Mouse (Mus musculus) myocyte (in vitro differentiated cells): Measurements from ENCODE around the gene Wdr27. TPM values are rescaled to one million over a fixed set of nuclear protein-coding genes. Genes with fewer than 3 reads are reported as not detected.
"Not testable (repeated sequence)": the region's sequence is repeated elsewhere in the genome, so short reads cannot be mapped to it uniquely, and the experiment has no call there.

Experiments used
- H3K27me3 ChIP-seq: one replicate; pipeline ENCODE4 v1.6.1; 2011; ENCODE audit not compliant: control insufficient read depth, insufficient read depth, insufficient read length
- H3K36me3 ChIP-seq: one replicate; pipeline ENCODE4 v1.6.1; 2011; ENCODE audit not compliant: control insufficient read depth, insufficient read depth
- H3K4me2 ChIP-seq: one replicate; pipeline ENCODE4 v1.6.1; 2011; ENCODE audit warnings: low read depth, control low read depth
- H3K4me3 ChIP-seq: one replicate; pipeline ENCODE4 v1.5.1; 2011; ENCODE audit warnings: mild to moderate bottlenecking, control low read depth, moderate library complexity
- H3K79me2 ChIP-seq: one replicate; pipeline ENCODE4 v1.6.1; 2011; ENCODE audit not compliant: control insufficient read depth, insufficient read depth
- H3ac ChIP-seq: one replicate; pipeline ENCODE4 v1.6.1; 2011; ENCODE audit not compliant: control insufficient read depth, insufficient read length
- CEBPB ChIP-seq: IDR thresholded peaks from 2 replicates; pipeline ENCODE4 v1.6.1; 2011; ENCODE audit warnings: mild to moderate bottlenecking, moderate library complexity; ENCODE audit not compliant: poor library complexity, insufficient read depth, severe bottlenecking
- E2F4 ChIP-seq: IDR thresholded peaks from one replicate; pipeline ENCODE4 v1.6.1; 2011; ENCODE audit warnings: mild to moderate bottlenecking, control low read depth, moderate library complexity; ENCODE audit not compliant: insufficient read depth
- MAX ChIP-seq: IDR thresholded peaks from one replicate; pipeline ENCODE4 v1.6.1; 2011; ENCODE audit warnings: low read depth, mild to moderate bottlenecking, control low read depth
- MYOD1 ChIP-seq, 3 experiments: IDR thresholded peaks; one replicate each; pipeline ENCODE4 v1.6.1; 2011; ENCODE audit warnings: control low read depth in 2 of 3, low read depth in 2 of 3, mild to moderate bottlenecking in 2 of 3, moderate library complexity in 1 of 3; ENCODE audit not compliant: insufficient read length in 2 of 3, control insufficient read depth in 1 of 3
- MYOG ChIP-seq, 3 experiments: IDR thresholded peaks; one replicate each; pipeline ENCODE4 v1.6.1; 2011; ENCODE audit warnings: control low read depth in 2 of 3, low read depth in 2 of 3, mild to moderate bottlenecking in 2 of 3; ENCODE audit not compliant: insufficient read length in 2 of 3, control insufficient read depth in 1 of 3, insufficient read depth in 1 of 3
- POLR2A ChIP-seq: IDR thresholded peaks from one replicate; pipeline ENCODE4 v1.6.1; 2011; ENCODE audit warnings: low read depth, mild to moderate bottlenecking, control low read depth, moderate library complexity; ENCODE audit not compliant: insufficient read length
- POLR2AphosphoS2 ChIP-seq: IDR thresholded peaks from one replicate; pipeline ENCODE4 v1.6.1; 2011; ENCODE audit warnings: low read depth, control low read depth; ENCODE audit not compliant: insufficient read length
- REST ChIP-seq: IDR thresholded peaks from one replicate; pipeline ENCODE4 v1.6.1; 2011; ENCODE audit warnings: mild to moderate bottlenecking, control low read depth, moderate library complexity; ENCODE audit not compliant: insufficient read depth, insufficient read length
- SRF ChIP-seq: IDR thresholded peaks from one replicate; pipeline ENCODE4 v1.6.1; 2011; ENCODE audit warnings: low read depth; ENCODE audit not compliant: control insufficient read depth, insufficient read length
- TCF12 ChIP-seq: IDR thresholded peaks from one replicate; pipeline ENCODE4 v1.6.1; 2011; ENCODE audit warnings: mild to moderate bottlenecking, control low read depth; ENCODE audit not compliant: poor library complexity, insufficient read depth, severe bottlenecking
- TCF3 ChIP-seq: IDR thresholded peaks from one replicate; pipeline ENCODE4 v1.6.1; 2011; ENCODE audit warnings: low read depth, control low read depth; ENCODE audit not compliant: insufficient read length
- USF1 ChIP-seq: IDR thresholded peaks from one replicate; pipeline ENCODE4 v1.6.1; 2011; ENCODE audit warnings: low read depth, mild to moderate bottlenecking, control low read depth, moderate library complexity
- polyA plus RNA-seq: library from polyadenylated mRNA; unstranded; fragments of >200 nt; fragmentation: generic; extraction: Trizol; gene quantifications from one replicate; pipeline ENCODE4 v1.2.1, GENCODE M21; 2012; ENCODE audit warnings: missing spikeins

The Wdr27 gene
- polyA plus RNA-seq, 1 experiment = 8.0 TPM

DNA sequence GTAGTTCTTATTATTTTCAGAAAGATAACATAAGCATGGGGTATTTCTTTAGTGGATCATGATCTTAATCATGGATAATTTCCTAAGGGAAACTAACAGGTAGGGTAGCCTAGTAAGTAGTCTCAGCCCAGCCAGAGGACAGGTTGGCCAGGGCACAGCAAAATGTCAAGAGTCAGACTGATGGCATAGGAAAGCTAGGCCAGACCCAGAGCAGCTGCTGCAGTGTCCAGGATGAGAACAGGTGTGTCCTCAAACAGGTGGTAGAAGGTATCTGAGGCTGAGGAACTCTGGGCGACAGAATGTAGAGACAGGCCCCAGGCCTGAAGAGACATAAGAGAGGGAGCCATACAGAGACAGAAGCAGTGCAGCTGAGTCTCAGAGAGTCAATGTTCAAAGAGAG lies 44.0 kb downstream of the Wdr27 start:
- Histone ChIP-seq H3K4me3 (no peak overlapping the region), H3K79me2 (no peaks in the 10 kb centered on the region), H3K4me2 (no peak overlapping the region), H3ac (no peak overlapping the region), H3K36me3 (no peaks in the 10 kb centered on the region), H3K27me3 (no peaks in the 10 kb centered on the region)
- TF ChIP-seq MYOG (IDR thresholded peaks at IDR 0.05; ENCODE audit: control insufficient read depth in 1 of 3, insufficient read depth in 1 of 3, insufficient read length in 2 of 3, low read depth in 2 of 3) = peak in 2 of 3 experiments; percentile 14 to 47
- TF ChIP-seq MYOD1 (IDR thresholded peaks at IDR 0.05; ENCODE audit: control insufficient read depth in 1 of 3, insufficient read length in 2 of 3, low read depth in 2 of 3) = peak in 1 of 3 experiments; percentile 59
- TF ChIP-seq REST = no peak

GRCm38 (mm10) chr17:14895058-14895457 lies 47.9 kb downstream of the Wdr27 start:
- H3K36me3 ChIP-seq, H3K4me2 ChIP-seq, H3ac ChIP-seq, H3K27me3 ChIP-seq, H3K79me2 ChIP-seq, H3K4me3 ChIP-seq: not testable (repeated sequence)

GRCm38 (mm10) chr17:14886933-14887332 lies 56.0 kb downstream of the Wdr27 start:
- Histone ChIP-seq H3K27me3 (no peaks in the 10 kb centered on the region), H3K79me2 (no peaks in the 10 kb centered on the region), H3K4me2 (no peak overlapping the region), H3ac (no peak overlapping the region), H3K4me3 (no peak overlapping the region), H3K36me3 (no peaks in the 10 kb centered on the region)
- TF ChIP-seq POLR2AphosphoS2 (no peak), MYOG (IDR thresholded peaks at IDR 0.05; ENCODE audit: control insufficient read depth in 1 of 3, insufficient read depth in 1 of 3, insufficient read length in 2 of 3, low read depth in 2 of 3) (no peak), TCF12 (no peak), MYOD1 (IDR thresholded peaks at IDR 0.05; ENCODE audit: control insufficient read depth in 1 of 3, insufficient read length in 2 of 3, low read depth in 2 of 3) (peak in 2 of 3 experiments; percentile 39 to 54), POLR2A (no peak), USF1 (no peak), REST (no peak)

DNA sequence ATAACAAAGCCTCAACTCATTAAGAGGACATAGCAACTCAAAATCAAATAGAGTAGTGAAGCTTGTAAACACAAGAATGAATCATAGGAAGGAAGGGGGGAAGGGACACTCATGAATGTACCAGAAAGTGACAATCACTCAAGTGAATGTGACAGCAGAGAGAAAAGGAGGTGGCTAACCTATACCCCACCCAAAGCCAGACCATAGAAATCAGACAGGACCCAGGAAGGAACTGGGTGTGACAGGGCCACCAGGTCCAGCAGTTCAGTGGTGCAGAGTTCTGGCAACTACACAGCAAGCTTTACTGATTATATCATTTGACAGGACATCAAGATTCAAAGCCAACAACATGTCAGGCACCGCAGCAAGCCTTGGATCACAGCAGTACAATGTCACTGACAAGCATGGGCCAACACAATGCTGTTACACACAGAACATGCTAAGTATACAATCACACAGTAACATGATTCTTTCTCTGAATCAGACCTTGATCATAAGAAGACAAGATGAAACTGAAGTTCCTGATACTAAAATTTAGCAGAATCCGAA lies 68.2 kb downstream of the Wdr27 start:
- H3K4me3 ChIP-seq = no peak overlapping the region
- no peak for TF ChIP-seq TCF3
- TF ChIP-seq TCF12 = no peak
- no peak for TF ChIP-seq MYOG (IDR thresholded peaks at IDR 0.05; ENCODE audit: control insufficient read depth in 1 of 3, insufficient read depth in 1 of 3, insufficient read length in 2 of 3, low read depth in 2 of 3)
- no peak for TF ChIP-seq MYOD1 (IDR thresholded peaks at IDR 0.05; ENCODE audit: control insufficient read depth in 1 of 3, insufficient read length in 2 of 3, low read depth in 2 of 3)
- no peak for TF ChIP-seq E2F4
- TF ChIP-seq USF1 = no peak
- TF ChIP-seq MAX = no peak
- no peak for TF ChIP-seq POLR2AphosphoS2
- no peak for TF ChIP-seq REST
- no peak for TF ChIP-seq SRF
- no peak for TF ChIP-seq CEBPB
- TF ChIP-seq POLR2A = no peak
- H3K27me3 ChIP-seq = no peaks in the 10 kb centered on the region
- H3K79me2 ChIP-seq = no peaks in the 10 kb centered on the region
- H3K36me3 ChIP-seq = no peaks in the 10 kb centered on the region
- H3ac ChIP-seq = no peak overlapping the region
- no peak overlapping the region for H3K4me2 ChIP-seq

DNA sequence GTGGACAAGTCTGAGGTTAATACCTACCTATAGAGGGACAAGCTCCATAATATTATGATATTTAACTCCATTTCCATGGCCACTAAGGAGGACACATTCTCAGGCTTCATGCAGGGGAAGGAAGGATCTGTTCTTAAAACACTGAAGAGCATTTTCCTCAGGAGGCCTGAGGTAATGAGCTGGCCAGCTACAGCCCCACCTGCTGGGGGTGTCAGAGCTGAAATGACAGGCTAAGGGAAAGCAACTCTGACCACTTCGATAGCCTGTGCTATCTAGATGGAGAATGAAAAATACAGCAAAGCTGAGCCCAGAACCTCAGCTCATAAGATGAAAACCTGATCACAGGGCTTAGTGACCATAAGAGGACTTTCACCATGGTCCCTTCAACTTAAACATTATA lies 82.7 kb downstream of the Wdr27 start:
- H3K4me3 ChIP-seq = no peak overlapping the region
- no peak overlapping the region for H3ac ChIP-seq
- H3K4me2 ChIP-seq = no peak overlapping the region
- H3K27me3 ChIP-seq = no peaks in the 10 kb centered on the region
- no peaks in the 10 kb centered on the region for H3K79me2 ChIP-seq
- TF ChIP-seq POLR2AphosphoS2 (no peak), E2F4 (no peak), MYOD1 (IDR thresholded peaks at IDR 0.05; ENCODE audit: control insufficient read depth in 1 of 3, insufficient read length in 2 of 3, low read depth in 2 of 3) (peak in 2 of 3 experiments; percentile 21 to 26), TCF3 (no peak)
- no peaks in the 10 kb centered on the region for H3K36me3 ChIP-seq

DNA sequence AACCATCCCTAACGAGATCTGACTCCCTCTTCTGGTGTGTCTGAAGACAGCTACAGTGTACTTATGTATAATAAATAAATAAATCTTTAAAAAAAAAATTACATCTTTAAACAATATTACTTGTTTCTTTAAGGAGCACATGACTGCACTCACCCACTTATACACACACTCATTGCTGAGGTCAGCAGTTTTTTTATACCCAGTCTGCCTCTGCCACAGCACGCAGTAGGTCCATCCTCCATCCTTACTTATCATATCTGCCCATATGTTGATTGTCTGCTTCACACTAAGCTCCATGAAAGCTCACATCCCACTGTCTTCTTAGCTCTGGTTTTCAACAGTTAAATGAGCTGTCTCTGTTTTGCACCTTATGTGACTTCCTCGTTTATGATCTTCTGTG lies 95.2 kb downstream of the Wdr27 start:
- Histone ChIP-seq H3ac (no peak overlapping the region), H3K4me2 (no peak overlapping the region), H3K36me3 (no peaks in the 10 kb centered on the region), H3K79me2 (no peaks in the 10 kb centered on the region), H3K27me3 (no peaks in the 10 kb centered on the region), H3K4me3 (no peak overlapping the region)
- no peak for TF ChIP-seq CEBPB
- no peak for TF ChIP-seq SRF
